Mouse (Mus musculus): ENCODE measurements around the gene Defb13.

DNA sequence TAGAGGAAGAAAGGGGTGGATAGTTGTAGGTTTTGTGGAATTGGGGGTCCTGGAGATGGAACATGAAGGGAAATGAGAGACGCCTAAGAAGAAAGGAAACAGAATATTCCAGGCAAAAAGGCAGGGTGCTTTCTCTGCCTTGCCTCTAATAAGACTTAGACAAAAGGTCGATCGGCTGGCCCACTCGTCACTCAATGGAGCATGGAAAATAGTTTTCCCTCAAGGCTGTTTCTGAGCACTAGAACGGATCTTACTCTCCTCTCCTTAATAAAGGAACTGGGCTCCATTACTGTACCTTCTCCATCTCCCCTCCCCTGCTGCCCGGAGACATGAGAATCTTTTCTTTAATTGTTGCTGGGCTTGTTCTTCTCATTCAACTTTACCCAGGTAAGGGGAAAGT lies at the start of gene Defb13:
- TF ChIP-seq POLR2A (IDR thresholded peaks at IDR 0.05; ENCODE audit: borderline replicate concordance, extremely low read depth, insufficient read depth, insufficient read length, poor library complexity, severe bottlenecking): no peak
- TF ChIP-seq CTCF (IDR thresholded peaks at IDR 0.05; ENCODE audit: borderline replicate concordance, extremely low read depth, insufficient read depth, insufficient read length): no peak
